Mouse (Mus musculus) embryonic facial prominence, embryonic 14.5 days (tissue): Measurements from ENCODE around the gene Vps45. TPM values are rescaled to one million over a fixed set of nuclear protein-coding genes. Genes with fewer than 3 reads are reported as not detected.
A peak's percentile ranks its signal among the peaks of the same experiment; 100 is the strongest.

ENCODE experiments used
- ATAC-seq: fragments of 200-750 bp; cut with Nextera tagmentation; 2 replicates; pipeline ENCODE4 v1.8.0; 2017; ENCODE audit warnings: low read depth, moderate number of reproducible peaks, moderate TSS enrichment
- DNase-seq: peaks from one replicate; pipeline ENCODE4 v3.0.0-alpha.2; 2015; ENCODE audit warnings: low spot score
- H3K27ac ChIP-seq: fragments of 300-500 bp; sonication (generic); replicated peaks from 2 replicates; pipeline ENCODE4 v1.5.1; 2014; ENCODE audit warnings: low read depth, mild to moderate bottlenecking, low read length, moderate library complexity
- H3K27me3 ChIP-seq: fragments of 300-500 bp; sonication (generic); replicated peaks from 2 replicates; pipeline ENCODE4 v1.6.1; 2014; ENCODE audit warnings: low read length; ENCODE audit not compliant: control insufficient read depth, insufficient read depth
- H3K36me3 ChIP-seq: fragments of 300-500 bp; sonication (generic); 2 replicates; pipeline ENCODE4 v1.6.1; 2014; ENCODE audit warnings: low read length, mixed read lengths; ENCODE audit not compliant: control insufficient read depth, insufficient read depth
- H3K4me1 ChIP-seq: fragments of 300-500 bp; sonication (generic); 2 replicates; pipeline ENCODE4 v1.6.1; 2014; ENCODE audit warnings: antibody characterized with exemption, low read length; ENCODE audit not compliant: control insufficient read depth, insufficient read depth
- H3K4me2 ChIP-seq: fragments of 300-500 bp; sonication (generic); 2 replicates; pipeline ENCODE4 v1.6.1; 2014; ENCODE audit warnings: low read depth, mild to moderate bottlenecking, low read length, moderate library complexity, mixed read lengths
- H3K4me3 ChIP-seq: fragments of 300-500 bp; sonication (generic); 2 replicates; pipeline ENCODE4 v1.5.1; 2014; ENCODE audit warnings: low read depth, mild to moderate bottlenecking, low read length
- H3K9ac ChIP-seq: fragments of 300-500 bp; sonication (generic); 2 replicates; pipeline ENCODE4 v1.6.1; 2014; ENCODE audit warnings: low read depth, mild to moderate bottlenecking, low read length, moderate library complexity, mixed read lengths
- H3K9me3 ChIP-seq: fragments of 300-500 bp; sonication (generic); 2 replicates; pipeline ENCODE4 v1.6.1; 2016; ENCODE audit warnings: low read length; ENCODE audit not compliant: control insufficient read depth
- WGBS: fragments of 180-500 bp; shearing (Covaris S2); extraction: QIAGEN DNeasy Blood & Tissue Kit; methylation state at CpG from one replicate; pipeline ENCODE4 v1.1.7; 2014; 5-methylcytosine and 5-hydroxymethylcytosine counted together
- polyA plus RNA-seq: library from polyadenylated mRNA; unstranded; fragments of >200 nt; fragmentation: Nextera tagmentation; extraction: Ambion mirVana; gene quantifications from 2 replicates; pipeline ENCODE4 v1.2.1, GENCODE M21; 2014

Gene Vps45
- polyA plus RNA-seq, 1 experiment from 2014 or later: 24.4 TPM

DNA sequence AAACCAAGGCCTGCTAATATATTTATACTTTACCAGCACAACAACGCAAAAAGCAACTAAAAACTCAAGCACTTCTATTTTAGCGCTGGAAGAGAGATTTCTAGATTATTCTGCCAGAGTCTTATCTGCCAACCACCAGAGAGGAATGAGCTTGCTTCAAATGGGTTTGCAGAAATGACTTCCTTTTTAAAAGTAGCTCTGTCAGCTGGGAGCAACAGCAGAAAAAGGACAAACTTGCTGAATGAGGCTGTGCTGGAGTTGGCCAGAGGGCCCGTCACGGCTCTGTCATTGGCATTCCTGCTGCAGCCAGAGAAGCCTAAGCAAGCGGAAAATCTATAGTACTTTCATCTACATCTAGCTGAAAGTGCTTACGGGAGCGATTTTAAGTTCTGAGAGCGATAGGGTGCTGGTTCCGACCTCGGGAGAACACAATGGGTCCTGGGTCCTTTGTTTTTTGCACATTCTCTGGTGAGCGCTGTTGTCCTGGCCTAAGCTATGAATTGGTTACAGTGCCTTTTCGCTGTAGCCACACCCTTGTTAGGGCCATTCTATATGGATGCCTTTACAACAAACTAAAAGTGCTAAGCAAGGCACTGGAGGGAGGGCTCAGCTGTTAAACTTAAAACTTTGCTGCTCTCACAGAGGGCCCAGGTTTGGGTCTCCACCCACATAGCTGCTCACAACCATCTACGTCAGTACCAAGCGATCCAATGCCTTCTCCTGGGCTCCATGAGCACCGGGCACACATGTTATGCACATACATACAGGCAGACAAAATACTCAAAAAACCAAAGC is 24.6 kb upstream of the Vps45 start:
- Histone ChIP-seq H3K4me3 (no peak overlapping the region), H3K4me1 (no peaks in the 10 kb centered on the region), H3K36me3 (no peaks in the 10 kb centered on the region), H3K27me3 (no peaks in the 10 kb centered on the region), H3K4me2 (no peak overlapping the region), H3K27ac (no peak overlapping the region), H3K9me3 (no peaks in the 10 kb centered on the region), H3K9ac (peak overlapping the region; percentile 14; the same call in 1 of the 2 replicates)
- 70% methylated on average over 15 of the region's 15 CpGs for WGBS
- ATAC-seq (no peak), DNase-seq (no peak)

DNA sequence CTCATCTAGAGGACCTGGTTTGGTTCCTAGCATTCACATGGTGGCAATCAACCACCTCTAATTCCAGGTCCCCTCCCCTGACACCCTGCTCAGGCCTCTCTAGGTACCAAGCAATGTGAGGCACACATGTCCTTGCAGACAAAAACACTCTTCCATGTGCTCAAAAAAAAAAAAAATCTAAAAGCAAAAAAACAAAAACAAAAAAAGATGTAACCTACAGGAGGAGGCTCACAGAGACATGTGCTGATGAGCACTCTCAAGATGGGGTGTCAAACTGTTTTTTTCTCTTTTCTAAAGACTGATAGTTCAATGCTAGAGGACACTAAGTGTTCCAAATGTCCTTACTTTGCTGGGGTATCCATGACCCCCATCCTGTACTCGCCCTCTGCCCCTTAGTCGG is 23.8 kb upstream of the Vps45 start:
- ATAC-seq (no peak), DNase-seq (no peak)
- WGBS: 90% methylated on average over 2 of the region's 2 CpGs
- Histone ChIP-seq H3K27ac (no peak overlapping the region), H3K36me3 (no peaks in the 10 kb centered on the region), H3K27me3 (no peaks in the 10 kb centered on the region), H3K9ac (no peak overlapping the region), H3K4me1 (no peaks in the 10 kb centered on the region), H3K9me3 (no peaks in the 10 kb centered on the region), H3K4me2 (no peak overlapping the region), H3K4me3 (no peak overlapping the region)

DNA sequence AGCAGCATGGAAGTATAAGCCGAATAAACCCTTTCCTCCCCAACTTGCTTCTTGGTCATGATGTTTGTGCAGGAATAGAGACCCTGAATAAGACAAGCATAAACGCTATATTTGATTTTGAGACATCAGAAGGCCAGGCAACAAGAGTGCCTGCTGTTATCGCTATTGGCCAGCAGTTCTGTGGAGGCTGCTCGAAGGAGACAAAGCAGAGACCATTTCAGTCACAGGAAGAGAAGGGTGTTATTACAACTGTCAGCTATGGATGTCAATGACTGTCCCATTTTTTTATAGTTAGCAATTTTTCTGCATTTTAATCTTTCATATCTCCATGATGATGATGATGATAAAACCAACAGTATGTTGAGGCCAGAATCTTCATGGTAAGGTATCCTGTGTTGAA is 23.4 kb upstream of the Vps45 start:
- DNase-seq: no peak
- no peaks in the 10 kb centered on the region for H3K27me3 ChIP-seq
- no peak overlapping the region for H3K9ac ChIP-seq
- H3K4me1 ChIP-seq: no peaks in the 10 kb centered on the region
- H3K4me2 ChIP-seq: no peak overlapping the region
- H3K9me3 ChIP-seq: no peaks in the 10 kb centered on the region
- no peak for ATAC-seq
- no peaks in the 10 kb centered on the region for H3K36me3 ChIP-seq
- 90% methylated on average over 4 of the region's 4 CpGs for WGBS
- H3K4me3 ChIP-seq: no peak overlapping the region
- H3K27ac ChIP-seq: no peak overlapping the region

DNA sequence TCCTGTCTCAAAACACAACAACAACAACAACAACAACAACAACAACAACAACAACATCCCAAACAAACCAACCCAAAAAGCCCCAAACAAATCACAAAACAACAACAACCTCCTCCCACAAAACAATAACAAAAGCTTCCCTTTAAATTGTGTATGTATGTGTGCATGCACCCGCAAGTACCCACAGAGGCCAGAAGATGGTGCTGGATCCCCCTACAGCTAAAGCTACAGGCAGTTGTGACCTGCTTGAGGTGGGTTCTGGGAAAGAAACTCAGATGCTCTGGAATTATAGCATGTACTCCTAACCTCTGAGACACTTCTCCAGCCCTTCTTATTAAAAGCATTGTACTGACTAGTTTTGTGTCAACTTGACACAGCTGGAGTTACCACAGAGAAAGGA is 22.7 kb upstream of the Vps45 start:
- Histone ChIP-seq H3K9ac (no peak overlapping the region), H3K9me3 (no peaks in the 10 kb centered on the region), H3K27me3 (no peaks in the 10 kb centered on the region), H3K4me3 (no peak overlapping the region), H3K36me3 (no peaks in the 10 kb centered on the region), H3K4me1 (no peaks in the 10 kb centered on the region), H3K4me2 (no peak overlapping the region), H3K27ac (no peak overlapping the region)
- 85% methylated on average over 1 of the region's 1 CpGs for WGBS
- peak; percentile 40 for DNase-seq
- no peak for ATAC-seq

DNA sequence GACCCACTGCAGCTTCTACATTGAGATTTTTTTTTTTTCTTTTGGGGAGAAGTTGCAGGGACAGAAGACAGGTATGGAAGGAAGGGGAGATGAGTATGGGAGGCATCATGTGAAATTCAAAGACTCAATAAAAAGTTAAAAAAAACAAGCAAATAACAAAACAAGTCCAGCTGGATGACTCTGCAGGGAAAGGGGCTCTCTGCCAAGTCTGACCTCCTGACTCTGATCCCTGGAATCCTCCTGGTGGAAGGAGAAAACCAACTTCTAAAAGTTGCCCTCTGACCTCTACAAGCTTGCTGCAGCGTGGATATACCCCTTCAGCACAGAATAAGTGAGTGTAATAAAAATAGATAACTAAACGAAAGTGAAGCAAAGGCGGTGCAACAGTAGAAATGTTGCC is 20.4 kb upstream of the Vps45 start:
- 0 out of 2 replicates have a peak, but pooled peaks cover 6% of the 10 kb centered on the region for H3K9me3 ChIP-seq
- no peak for DNase-seq
- no peaks in the 10 kb centered on the region for H3K36me3 ChIP-seq
- no peak overlapping the region for H3K9ac ChIP-seq
- no peak overlapping the region for H3K27ac ChIP-seq
- no peaks in the 10 kb centered on the region for H3K27me3 ChIP-seq
- 58% methylated on average over 3 of the region's 3 CpGs for WGBS
- no peaks in the 10 kb centered on the region for H3K4me1 ChIP-seq
- no peak overlapping the region for H3K4me2 ChIP-seq
- no peak overlapping the region for H3K4me3 ChIP-seq
- no peak for ATAC-seq

DNA sequence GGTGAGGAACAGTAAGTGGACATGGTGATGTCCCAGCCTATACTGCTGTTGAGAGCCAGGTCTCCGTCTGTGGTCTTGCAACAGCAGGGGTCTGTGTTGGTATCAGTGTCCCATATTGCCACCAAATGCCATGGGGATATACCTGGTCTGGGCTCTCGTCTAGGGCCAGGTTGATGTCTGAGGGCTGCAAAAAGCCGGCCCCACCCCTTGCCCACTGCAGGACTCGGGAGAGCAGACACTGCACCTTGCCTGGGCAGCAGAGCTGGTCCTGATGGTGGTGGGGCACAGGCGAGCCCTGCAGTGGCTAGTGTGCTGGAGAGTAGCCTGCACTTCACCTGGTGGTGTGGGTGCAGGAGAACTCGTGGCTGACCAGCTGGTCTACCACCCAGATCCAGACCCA is 19.8 kb upstream of the Vps45 start:
- Histone ChIP-seq H3K27me3 (no peaks in the 10 kb centered on the region), H3K4me2 (no peak overlapping the region), H3K36me3 (no peaks in the 10 kb centered on the region), H3K27ac (no peak overlapping the region), H3K4me1 (no peaks in the 10 kb centered on the region), H3K4me3 (no peak overlapping the region), H3K9ac (no peak overlapping the region), H3K9me3 (0 out of 2 replicates have a peak, but pooled peaks cover 6% of the 10 kb centered on the region)
- ATAC-seq (no peak), DNase-seq (no peak)
- WGBS: 76% methylated on average over 6 of the region's 6 CpGs

DNA sequence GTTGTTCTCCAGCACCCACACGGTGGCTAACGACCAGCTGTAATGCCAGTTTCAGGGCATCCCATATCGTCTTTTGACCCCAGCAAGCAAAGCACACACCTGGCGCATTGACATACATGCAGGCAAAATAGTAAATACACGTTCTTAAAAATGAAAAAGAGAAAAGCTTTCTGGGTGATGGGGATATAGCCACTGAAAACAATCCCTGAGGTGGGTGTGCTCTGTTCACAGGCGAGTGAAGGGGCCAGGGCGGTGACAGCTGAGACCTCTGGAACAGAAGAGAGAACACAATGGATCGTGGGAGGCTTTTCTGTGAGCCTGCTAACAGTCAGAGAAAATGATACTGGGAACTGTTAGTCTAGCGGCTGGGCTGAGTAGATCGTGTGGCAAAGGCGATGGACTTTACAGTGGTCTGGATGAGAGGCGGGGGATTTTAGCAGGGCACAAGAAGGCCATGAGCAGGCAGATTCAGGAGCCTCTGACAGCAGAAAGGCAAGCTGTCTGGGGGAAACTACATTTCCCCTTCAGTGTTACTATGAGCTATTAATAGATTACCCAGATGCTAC is 14.7 kb upstream of the Vps45 start:
- no peak overlapping the region for H3K27ac ChIP-seq
- ATAC-seq (no peak), DNase-seq (no peak)
- no peaks in the 10 kb centered on the region for H3K27me3 ChIP-seq
- no peak overlapping the region for H3K9ac ChIP-seq
- 0 out of 2 replicates have a peak, but pooled peaks cover 6% of the 10 kb centered on the region for H3K9me3 ChIP-seq
- no peaks in the 10 kb centered on the region for H3K4me1 ChIP-seq
- H3K4me2 ChIP-seq: no peak overlapping the region
- H3K36me3 ChIP-seq: no peaks in the 10 kb centered on the region
- 56% methylated on average over 12 of the region's 12 CpGs for WGBS
- H3K4me3 ChIP-seq: no peak overlapping the region

DNA sequence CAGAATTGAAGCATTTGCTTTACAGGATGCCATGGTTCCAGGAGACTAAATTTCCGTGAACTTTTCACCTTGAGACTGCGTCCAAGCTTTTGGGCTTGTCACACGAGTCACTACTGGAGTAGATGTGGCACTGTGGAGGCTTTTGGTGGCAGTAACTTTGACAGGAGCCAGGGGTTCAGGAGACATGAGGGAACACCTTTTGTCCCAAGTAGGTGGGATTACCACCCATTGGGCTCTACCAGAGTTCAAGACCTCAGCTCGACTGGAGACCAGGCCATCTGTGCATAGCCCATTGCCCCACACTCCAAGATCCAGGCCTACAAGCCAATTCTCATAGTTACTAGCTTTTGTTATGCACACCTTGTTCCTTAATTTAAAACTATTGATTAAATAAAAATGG is 12.0 kb upstream of the Vps45 start:
- Histone ChIP-seq H3K9ac (no peak overlapping the region), H3K27me3 (no peaks in the 10 kb centered on the region)

DNA sequence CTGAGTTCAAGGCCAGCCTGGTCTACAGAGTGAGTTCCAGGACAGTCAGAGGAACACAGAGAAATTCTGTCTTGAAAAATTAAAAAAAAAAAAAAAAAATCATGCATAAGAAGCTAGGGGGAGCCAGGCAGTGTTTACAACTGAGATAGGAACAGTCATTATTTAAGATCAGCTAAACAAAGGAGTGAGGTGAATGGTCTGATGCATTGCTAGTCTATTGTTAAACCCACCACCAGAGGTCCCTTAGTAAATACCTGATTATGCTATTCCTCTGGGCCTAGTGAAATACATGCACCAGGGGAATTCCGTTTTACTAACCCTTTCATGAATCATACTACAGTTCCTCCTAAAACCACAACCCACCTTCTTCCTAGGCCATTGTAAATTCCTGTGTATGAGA is 11.3 kb upstream of the Vps45 start:
- Histone ChIP-seq H3K27me3 (no peaks in the 10 kb centered on the region), H3K9ac (no peak overlapping the region), H3K36me3 (no peaks in the 10 kb centered on the region), H3K9me3 (no peaks in the 10 kb centered on the region), H3K4me1 (no peaks in the 10 kb centered on the region), H3K27ac (no peak overlapping the region), H3K4me3 (no peak overlapping the region), H3K4me2 (no peak overlapping the region)
- WGBS: 57% methylated on average over 1 of the region's 1 CpGs
- DNase-seq (no peak), ATAC-seq (no peak)

More for the DNA sequence above, 12.0 kb upstream of the Vps45 start:
- DNase-seq (no peak), ATAC-seq (no peak)
- no peak overlapping the region for H3K4me2 ChIP-seq
- WGBS: 70% methylated on average over 4 of the region's 4 CpGs
- H3K27ac ChIP-seq: no peak overlapping the region
- no peaks in the 10 kb centered on the region for H3K4me1 ChIP-seq
- no peak overlapping the region for H3K4me3 ChIP-seq
- H3K9me3 ChIP-seq: 0 out of 2 replicates have a peak, but pooled peaks cover 1% of the 10 kb centered on the region
- H3K36me3 ChIP-seq: no peaks in the 10 kb centered on the region
